Mouse (Mus musculus) megakaryocyte-erythroid progenitor cell, adult 5-6 weeks (primary cell): ENCODE results near the gene Gm20479. TPM values are rescaled to one million over a fixed set of nuclear protein-coding genes. Genes with fewer than 3 reads are reported as not detected.

Experiments used
- ATAC-seq: replicated peaks from 2 replicates; pipeline ENCODE4 v1.8.0; 2016; ENCODE audit warnings: mild to moderate bottlenecking, inconsistent platforms; ENCODE audit not compliant: severe bottlenecking, poor library complexity, low FRiP score, low TSS enrichment
- total RNA-seq, 2 experiments: library from RNA; stranded (forward) in 1 of 2; stranded (reverse) in 1 of 2; fragments of 200-1000, 215-1000 nt in 1 of 2; fragments of >200 nt in 1 of 2; fragmentation: Nextera tagmentation in 1 of 2; gene quantifications; 2 replicates each; pipeline ENCODE4 v1.2.3; 2014 to 2017

The Gm20479 gene
- total RNA-seq, 2 experiments from 2014 or later, result not detected

- ATAC-seq, result peak; percentile 26; the same call in 1 of the 2 replicates
Observed at GRCm38 (mm10) chr7:27337175-27337853, 19.9 kb downstream of the Gm20479 start, which contains the start of gene Ltbp4. Gene Ltbp4, minus strand, starts transcription at chr7:27337692.

GRCm38 (mm10) chr7:27335928-27336823 is 21.0 kb downstream of the Gm20479 start:
- peak; percentile 70 for ATAC-seq

GRCm38 (mm10) chr7:27335011-27335720 is 22.1 kb downstream of the Gm20479 start:
- no peak for ATAC-seq

GRCm38 (mm10) chr7:27334405-27334911 is 22.8 kb downstream of the Gm20479 start:
- no peak for ATAC-seq

- ATAC-seq, result no peak
Observed at GRCm38 (mm10) chr7:27333316-27333941, 23.8 kb downstream of the Gm20479 start.

GRCm38 (mm10) chr7:27332353-27333199 is 24.6 kb downstream of the Gm20479 start:
- ATAC-seq, result peak; percentile 28; the same call in 1 of the 2 replicates

GRCm38 (mm10) chr7:27331854-27332253 is 25.4 kb downstream of the Gm20479 start:
- ATAC-seq, result no peak

GRCm38 (mm10) chr7:27331541-27331851 is 25.7 kb downstream of the Gm20479 start:
- no peak for ATAC-seq

GRCm38 (mm10) chr7:27330709-27331540 is 26.3 kb downstream of the Gm20479 start:
- peak; percentile 77 for ATAC-seq

- no peak for ATAC-seq
Observed at GRCm38 (mm10) chr7:27329981-27330380, 27.2 kb downstream of the Gm20479 start.

GRCm38 (mm10) chr7:27329326-27329947 is 27.8 kb downstream of the Gm20479 start:
- ATAC-seq, result peak; percentile 36; the same call in 1 of the 2 replicates

- ATAC-seq, result no peak
Observed at GRCm38 (mm10) chr7:27328648-27329047, 28.6 kb downstream of the Gm20479 start.

- no peak for ATAC-seq
Observed at GRCm38 (mm10) chr7:27328161-27328560, 29.1 kb downstream of the Gm20479 start.

- ATAC-seq, result no peak
Observed at GRCm38 (mm10) chr7:27327500-27327899, 29.7 kb downstream of the Gm20479 start.

- no peak for ATAC-seq
Observed at GRCm38 (mm10) chr7:27326101-27326880, 30.9 kb downstream of the Gm20479 start.

GRCm38 (mm10) chr7:27325697-27326096 is 31.5 kb downstream of the Gm20479 start:
- ATAC-seq, result no peak; the same call in 1 of the 2 replicates
